Mouse (Mus musculus) midbrain, embryonic 13.5 days (tissue): ENCODE data around the gene H2-M10.3. TPM values are rescaled to one million over a fixed set of nuclear protein-coding genes. Genes with fewer than 3 reads are reported as not detected.

Experiments
- polyA plus RNA-seq: library from polyadenylated mRNA; unstranded; fragments of >200 nt; fragmentation: Nextera tagmentation; extraction: Ambion mirVana; gene quantifications from 2 replicates; pipeline ENCODE4 v1.2.1, GENCODE M21; 2015

H2-M10.3 gene
- polyA plus RNA-seq, 1 experiment from 2014 or later = not detected

Other genes with a start within 250 kb of the H2-M10.3 start
- not detected in 2 replicates for gene Gm19684, start 246.7 kb downstream of the H2-M10.3 start, polyA plus RNA-seq
- gene Gm7030, start 239.0 kb downstream of the H2-M10.3 start, polyA plus RNA-seq = not detected in 2 replicates
- not detected in 2 replicates for gene Gm8909, start 199.9 kb downstream of the H2-M10.3 start, polyA plus RNA-seq
- gene H2-T3, start 178.1 kb downstream of the H2-M10.3 start, polyA plus RNA-seq = not detected in 2 replicates
- 111 and 115 TPM in 2 replicates for gene Rpp21, start 110.3 kb downstream of the H2-M10.3 start, polyA plus RNA-seq
- gene Trim39, start 96.2 kb downstream of the H2-M10.3 start, polyA plus RNA-seq = 29.3 and 31.1 TPM in 2 replicates
- 0.28 and 0.36 TPM in 2 replicates for gene H2-M10.2, start 81.9 kb downstream of the H2-M10.3 start, polyA plus RNA-seq
- gene H2-M10.1, start 42.3 kb downstream of the H2-M10.3 start, polyA plus RNA-seq = not detected in 2 replicates
- gene H2-M10.4, start 93.9 kb upstream of the H2-M10.3 start, polyA plus RNA-seq = not detected in 2 replicates
- gene H2-M11, start 178.7 kb upstream of the H2-M10.3 start, polyA plus RNA-seq = not detected in 2 replicates